Mouse (Mus musculus): Measurements from ENCODE around the gene Arhgap10. TPM values are rescaled to one million over a fixed set of nuclear protein-coding genes. Genes with fewer than 3 reads are reported as not detected.

Arhgap10 gene
- polyA plus RNA-seq, 1 experiment from 2014 or later, result 30.7 TPM

- H3K4me3 ChIP-seq, result no peak overlapping the region
- no peak overlapping the region for H3K9ac ChIP-seq
- H3K4me1 ChIP-seq, result no peaks in the 10 kb centered on the region
- peaks cover 46% of the 10 kb centered on the region for H3K9me3 ChIP-seq
- H3K27me3 ChIP-seq, result no peaks in the 10 kb centered on the region
- H3K36me3 ChIP-seq, result peaks cover 37% of the 10 kb centered on the region
- H3K27ac ChIP-seq, result no peak overlapping the region
- no peak for ATAC-seq (ENCODE audit: low FRiP score, low read depth)
- no peak overlapping the region for H3K4me2 ChIP-seq (replicated peaks)
- WGBS, result 93% methylated on average over 5 of the region's 5 CpGs
Observed at GRCm38 (mm10) chr8:77451052-77451451, 66.7 kb downstream of the Arhgap10 start.

- Histone ChIP-seq H3K4me1 (no peaks in the 10 kb centered on the region), H3K9ac (no peak overlapping the region), H3K27ac (no peak overlapping the region), H3K4me3 (no peak overlapping the region), H3K27me3 (no peaks in the 10 kb centered on the region), H3K4me2 (replicated peaks) (no peak overlapping the region), H3K9me3 (peaks cover 41% of the 10 kb centered on the region), H3K36me3 (peaks cover 37% of the 10 kb centered on the region)
- no peak for ATAC-seq (ENCODE audit: low FRiP score, low read depth)
- WGBS, result 85% methylated on average over 12 of the region's 12 CpGs
Observed at GRCm38 (mm10) chr8:77446294-77446693, 71.5 kb downstream of the Arhgap10 start.

GRCm38 (mm10) chr8:77445642-77446041 is 72.1 kb downstream of the Arhgap10 start:
- no peak overlapping the region for H3K4me2 ChIP-seq (replicated peaks)
- peaks cover 35% of the 10 kb centered on the region for H3K9me3 ChIP-seq
- no peak overlapping the region for H3K9ac ChIP-seq
- H3K4me3 ChIP-seq, result no peak overlapping the region
- H3K4me1 ChIP-seq, result no peaks in the 10 kb centered on the region
- no peak for ATAC-seq (ENCODE audit: low FRiP score, low read depth)
- H3K27ac ChIP-seq, result no peak overlapping the region
- H3K27me3 ChIP-seq, result no peaks in the 10 kb centered on the region
- 78% methylated on average over 3 of the region's 3 CpGs for WGBS
- peaks cover 32% of the 10 kb centered on the region for H3K36me3 ChIP-seq

GRCm38 (mm10) chr8:77444166-77444870 is 73.4 kb downstream of the Arhgap10 start:
- Histone ChIP-seq H3K4me2 (replicated peaks) (no peak overlapping the region), H3K36me3 (peaks cover 19% of the 10 kb centered on the region), H3K9ac (no peak overlapping the region), H3K27me3 (no peaks in the 10 kb centered on the region), H3K4me1 (0 out of 2 replicates have a peak, but pooled peaks cover 3% of the 10 kb centered on the region), H3K9me3 (peaks cover 22% of the 10 kb centered on the region), H3K4me3 (no peak overlapping the region), H3K27ac (no peak overlapping the region)
- ATAC-seq (ENCODE audit: low FRiP score, low read depth), result no peak
- 79% methylated on average over 10 of the region's 10 CpGs for WGBS

GRCm38 (mm10) chr8:77442452-77442851 is 75.3 kb downstream of the Arhgap10 start:
- Histone ChIP-seq H3K36me3 (peaks cover 5% of the 10 kb centered on the region), H3K27me3 (no peaks in the 10 kb centered on the region), H3K9ac (no peak overlapping the region), H3K4me2 (replicated peaks) (no peak overlapping the region), H3K9me3 (peaks cover 9% of the 10 kb centered on the region), H3K4me1 (peaks cover 15% of the 10 kb centered on the region), H3K4me3 (no peak overlapping the region), H3K27ac (no peak overlapping the region)
- WGBS, result 85% methylated on average over 7 of the region's 7 CpGs
- ATAC-seq (ENCODE audit: low FRiP score, low read depth), result no peak

- Histone ChIP-seq H3K4me2 (replicated peaks) (no peak overlapping the region), H3K4me1 (peaks cover 28% of the 10 kb centered on the region), H3K27ac (no peak overlapping the region), H3K9ac (no peak overlapping the region), H3K36me3 (no peaks in the 10 kb centered on the region; the same call in 1 of the 2 replicates), H3K9me3 (no peaks in the 10 kb centered on the region), H3K4me3 (no peak overlapping the region), H3K27me3 (no peaks in the 10 kb centered on the region)
- no peak for ATAC-seq (ENCODE audit: low FRiP score, low read depth)
- 82% methylated on average over 9 of the region's 9 CpGs for WGBS
Observed at GRCm38 (mm10) chr8:77440913-77441312, 76.8 kb downstream of the Arhgap10 start.

- Histone ChIP-seq H3K9ac (no peak overlapping the region), H3K27me3 (no peaks in the 10 kb centered on the region), H3K36me3 (no peaks in the 10 kb centered on the region; the same call in 1 of the 2 replicates), H3K4me1 (peaks cover 28% of the 10 kb centered on the region), H3K4me3 (no peak overlapping the region), H3K27ac (no peak overlapping the region), H3K9me3 (no peaks in the 10 kb centered on the region), H3K4me2 (replicated peaks) (no peak overlapping the region)
- no peak for ATAC-seq (ENCODE audit: low FRiP score, low read depth)
- WGBS, result 86% methylated on average over 6 of the region's 6 CpGs
Observed at GRCm38 (mm10) chr8:77440324-77440880, 77.4 kb downstream of the Arhgap10 start.

- Histone ChIP-seq H3K36me3 (no peaks in the 10 kb centered on the region; the same call in 1 of the 2 replicates), H3K9me3 (no peaks in the 10 kb centered on the region), H3K27ac (no peak overlapping the region; the same call in 1 of the 2 replicates), H3K9ac (no peak overlapping the region), H3K27me3 (no peaks in the 10 kb centered on the region), H3K4me3 (no peak overlapping the region), H3K4me2 (replicated peaks) (no peak overlapping the region), H3K4me1 (peaks cover 28% of the 10 kb centered on the region)
- WGBS, result 86% methylated on average over 2 of the region's 2 CpGs
- ATAC-seq (ENCODE audit: low FRiP score, low read depth), result no peak
Observed at GRCm38 (mm10) chr8:77439670-77440069, 78.1 kb downstream of the Arhgap10 start.

GRCm38 (mm10) chr8:77437807-77438493 is 79.8 kb downstream of the Arhgap10 start:
- no peak overlapping the region for H3K4me3 ChIP-seq
- WGBS, result 53% methylated on average over 9 of the region's 9 CpGs
- no peak overlapping the region for H3K27ac ChIP-seq
- no peaks in the 10 kb centered on the region for H3K36me3 ChIP-seq
- no peaks in the 10 kb centered on the region for H3K27me3 ChIP-seq
- peak; percentile 33; the same call in 1 of the 2 replicates for ATAC-seq (ENCODE audit: low FRiP score, low read depth)
- H3K4me1 ChIP-seq, result peaks cover 38% of the 10 kb centered on the region
- H3K9ac ChIP-seq, result no peak overlapping the region
- no peaks in the 10 kb centered on the region for H3K9me3 ChIP-seq
- H3K4me2 ChIP-seq (replicated peaks), result no peak overlapping the region

- ATAC-seq (ENCODE audit: low FRiP score, low read depth), result no peak
- Histone ChIP-seq H3K36me3 (peaks cover 3% of the 10 kb centered on the region; the same call in 1 of the 2 replicates), H3K4me3 (no peak overlapping the region), H3K9ac (no peak overlapping the region), H3K27me3 (no peaks in the 10 kb centered on the region), H3K4me2 (replicated peaks) (no peak overlapping the region), H3K27ac (peak overlapping the region; percentile 44; the same call in 1 of the 2 replicates), H3K4me1 (peaks cover 51% of the 10 kb centered on the region), H3K9me3 (no peaks in the 10 kb centered on the region)
- 35% methylated on average over 15 of the region's 15 CpGs for WGBS
Observed at GRCm38 (mm10) chr8:77436013-77436990, 81.5 kb downstream of the Arhgap10 start.

- WGBS, result 52% methylated on average over 4 of the region's 4 CpGs
- peaks cover 9% of the 10 kb centered on the region; the same call in 1 of the 2 replicates for H3K36me3 ChIP-seq
- H3K4me3 ChIP-seq, result no peak overlapping the region
- no peaks in the 10 kb centered on the region for H3K27me3 ChIP-seq
- H3K9me3 ChIP-seq, result no peaks in the 10 kb centered on the region
- no peak overlapping the region for H3K9ac ChIP-seq
- H3K27ac ChIP-seq, result peak overlapping the region; percentile 52
- no peak for ATAC-seq (ENCODE audit: low FRiP score, low read depth)
- H3K4me2 ChIP-seq (replicated peaks), result no peak overlapping the region
- H3K4me1 ChIP-seq, result peaks cover 68% of the 10 kb centered on the region
Observed at GRCm38 (mm10) chr8:77433221-77433620, 84.5 kb downstream of the Arhgap10 start.

All from limb, embryonic 13.5 days (tissue).